Mouse (Mus musculus) neural tube, postnatal 0 days (tissue): ENCODE data around the gene Gm13102. TPM values are rescaled to one million over a fixed set of nuclear protein-coding genes. Genes with fewer than 3 reads are reported as not detected.

Experiments
- polyA plus RNA-seq: library from polyadenylated mRNA; unstranded; fragments of >200 nt; fragmentation: Nextera tagmentation; extraction: Ambion mirVana; gene quantifications from 2 replicates; pipeline ENCODE4 v1.2.1, GENCODE M21; 2015

The Gm13102 gene
- polyA plus RNA-seq: not detected in 2 replicates

GRCm38 (mm10) chr4:144106174-144106573, at the start of gene Gm13102:
Gene Gm13102, plus strand, starts transcription at chr4:144106474.

DNA sequence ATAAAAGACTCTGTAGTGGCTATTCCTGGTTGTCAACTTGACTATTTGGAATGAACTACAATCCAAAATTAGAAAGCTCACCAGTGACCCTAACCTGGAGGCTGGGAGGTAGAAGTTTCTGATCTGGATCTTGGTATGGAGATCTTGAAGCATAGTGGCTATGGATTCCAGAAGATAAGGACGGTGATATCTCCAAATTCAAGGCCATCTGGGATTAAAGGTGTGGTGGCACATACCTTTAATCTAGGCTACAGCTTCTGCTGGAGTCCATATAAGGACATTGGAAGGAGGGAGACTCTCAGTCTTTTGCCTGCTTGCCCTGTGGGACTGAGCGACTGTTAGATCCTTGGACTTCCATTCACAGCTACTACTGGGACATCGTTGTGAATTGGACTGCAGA, 47.4 kb upstream of the Gm13102 start, which contains the start of gene Pramel4:
TSS of gene Pramel4 (plus strand) at position 301 of the 400 bp plus-strand sequence.

Other genes with a start within 250 kb of the Gm13102 start
- not detected in 2 replicates for gene Pramef6, start 206.1 kb upstream of the Gm13102 start, polyA plus RNA-seq
- gene Pramef25, start 155.5 kb upstream of the Gm13102 start, polyA plus RNA-seq: not detected in 2 replicates
- gene Gm13101, start 139.5 kb upstream of the Gm13102 start, polyA plus RNA-seq: not detected in 2 replicates
- not detected in 2 replicates for gene Pramef17, start 112.1 kb upstream of the Gm13102 start, polyA plus RNA-seq
- gene Pramel4, start 47.3 kb upstream of the Gm13102 start, polyA plus RNA-seq: not detected in 2 replicates
- gene Oog3, start 56.2 kb downstream of the Gm13102 start, polyA plus RNA-seq: not detected in 2 replicates
- gene Oog2, start 84.2 kb downstream of the Gm13102 start, polyA plus RNA-seq: not detected in 2 replicates
- not detected in 2 replicates for gene C87977, start 106.8 kb downstream of the Gm13102 start, polyA plus RNA-seq
- gene Pramel5, start 174.0 kb downstream of the Gm13102 start, polyA plus RNA-seq: not detected in 2 replicates
- not detected in 2 replicates for gene Gm13128, start 223.8 kb downstream of the Gm13102 start, polyA plus RNA-seq